Mouse (Mus musculus): ENCODE measurements around the gene Ecm1.

DNA sequence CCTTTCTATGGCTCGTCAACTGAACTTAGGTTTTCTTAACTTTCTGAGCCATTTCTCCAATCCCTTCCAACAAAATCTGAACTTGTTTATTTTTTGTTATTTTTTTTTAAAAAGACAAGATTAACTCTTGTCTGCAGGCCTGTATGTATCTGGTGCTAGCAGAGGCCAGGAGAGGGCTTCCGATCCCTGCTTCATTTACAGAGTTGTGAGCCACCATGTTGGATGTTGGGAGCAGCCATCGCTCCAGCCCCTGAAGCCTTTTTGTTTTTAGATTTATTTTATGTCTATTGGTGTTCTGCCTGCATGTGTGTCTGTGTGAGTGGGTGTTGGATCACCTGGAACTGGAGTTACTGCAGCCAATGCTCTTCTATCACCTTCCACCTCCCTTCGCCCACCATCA is 7.6 kb downstream of the Ecm1 start:
- TF ChIP-seq CTCF (IDR thresholded peaks at IDR 0.05; ENCODE audit: extremely low read depth, insufficient read depth, insufficient read length, insufficient replicate concordance), result no peak
- TF ChIP-seq POLR2A (IDR thresholded peaks at IDR 0.05; ENCODE audit: low read depth, low read length), result no peak

All from spleen, adult 2 months (tissue).